Comparison of ENCODE assay signal across 15 mouse cellular contexts in genomic region chr1:62782573-62782972, GRCm38 (mm10).
A peak's percentile ranks its signal among the peaks of the same experiment; 100 is the strongest.
DNase-seq lines count a peak whose midpoint lies in the region; ATAC-seq and TF ChIP-seq lines count a peak whose summit lies in the region.
"Had no signal": no experiment of that assay in that cellular context is flagged by ENCODE, and none has a peak within 500 bp of the region (broad histone marks: within the 10 kb centered on the region; RNA-seq: fewer than 3 reads in every experiment).

No protein-coding gene starts in this region.

- no peak for TF ChIP-seq CTCF in layer of hippocampus, adult 2 months (conservative IDR thresholded peaks at IDR 0.05)

- peak; percentile 65 for DNase-seq in cerebellum, adult 11-12 months
- no peak for DNase-seq in cerebellum, postnatal 14 days
- no peak for DNase-seq in layer of hippocampus, adult 2 months (ENCODE audit: low spot score in 2 of 2)
- DNase-seq in layer of hippocampus, postnatal 14 days (ENCODE audit: low spot score in 2 of 2): no peak
- peak; percentile 48 for DNase-seq in cerebellum, adult 8-10 months
- peak; percentile 34 to 40 for DNase-seq in cerebellum, postnatal 36 days
- DNase-seq in left cerebral cortex, postnatal 10 days (ENCODE audit: extremely low spot score in 1 of 2, low spot score in 2 of 2): no peak
- DNase-seq: gastrocnemius, postnatal 36 days; heart, adult 11 months; heart, postnatal 36 days; kidney, adult 9 months had no signal

- intact Hi-C loops in left cerebral cortex, postnatal 10 days (cut with DNase I): loop anchor here (10.0 kb wide), 2 partner anchors 182 to 1648 kb away; no protein-coding TSS in a partner anchor

- no peak overlapping the region for H3K4me3 ChIP-seq in layer of hippocampus, adult 2 months
- H3K4me3 ChIP-seq: embryonic facial prominence, embryonic 12.5 days; forebrain, embryonic 15.5 days had no signal

- ATAC-seq in megakaryocyte progenitor cell, adult 5-6 weeks (replicated peaks; ENCODE audit: poor library complexity): no peak
- ATAC-seq: forebrain, embryonic 15.5 days had no signal

- peak overlapping the region; percentile 72 for H3K27ac ChIP-seq in layer of hippocampus, adult 2 months
- H3K27ac ChIP-seq: embryonic facial prominence, embryonic 12.5 days; hindbrain, postnatal 0 days had no signal

Comparison
In these comparisons a context has a peak if more than half of its experiments do, and no peak if none do; other contexts are left out.
1. DNase-seq: peak in cerebellum, adult 11-12 months (single experiment), cerebellum, adult 8-10 months (single experiment) and cerebellum, postnatal 36 days (2 of 2); none in cerebellum, postnatal 14 days (0 of 2), layer of hippocampus, adult 2 months (0 of 2), layer of hippocampus, postnatal 14 days (0 of 2) and left cerebral cortex, postnatal 10 days (0 of 2).